Mouse (Mus musculus) kidney, adult 2 months (tissue): ENCODE measurements around the gene Tap2.

ENCODE experiments used
- CTCF ChIP-seq: fragments of 200-500 bp; conservative IDR thresholded peaks from 2 replicates; pipeline ENCODE4 v1.5.1; 2011; ENCODE audit warnings: low read depth, mild to moderate bottlenecking, control low read depth, low read length, moderate library complexity, mixed read lengths; ENCODE audit not compliant: insufficient read depth, insufficient read length
- POLR2A ChIP-seq: fragments of 200-500 bp; IDR thresholded peaks from one replicate; pipeline ENCODE4 v1.6.1; 2011; ENCODE audit warnings: low read depth, low read length, control low read depth

DNA sequence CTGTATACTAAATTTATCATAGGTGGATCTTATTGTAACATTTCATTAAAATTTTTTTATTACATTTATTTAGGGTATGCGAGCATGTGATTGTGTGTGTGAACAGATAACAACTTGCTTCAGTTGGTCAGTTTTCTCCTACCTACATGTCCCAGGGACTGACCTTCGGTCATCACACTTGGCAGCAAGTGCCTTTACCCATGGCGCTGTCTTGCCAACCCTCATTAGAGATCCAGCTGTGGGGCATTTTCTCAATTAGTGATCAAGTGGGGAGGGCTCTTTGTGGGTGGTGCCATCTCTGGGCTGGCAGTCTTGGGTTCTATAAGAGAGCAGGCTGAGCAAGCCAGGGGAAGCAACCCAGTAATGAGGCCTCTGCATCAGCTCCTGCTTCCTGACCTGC lies 21.5 kb downstream of the Tap2 start:
- TF ChIP-seq POLR2A (no peak), CTCF (no peak)
